Mouse (Mus musculus) limb, embryonic 12.5 days (tissue): Measurements from ENCODE around the gene Myrfl. TPM values are rescaled to one million over a fixed set of nuclear protein-coding genes. Genes with fewer than 3 reads are reported as not detected.

Experiments
- ATAC-seq: fragments of 200-750 bp; cut with Nextera tagmentation; 2 replicates; pipeline ENCODE4 v1.8.0; 2017; ENCODE audit warnings: low read depth, moderate TSS enrichment; ENCODE audit not compliant: insufficient number of reproducible peaks, insufficient read depth, low FRiP score, low TSS enrichment
- H3K27ac ChIP-seq: fragments of 300-500 bp; sonication (generic); 2 replicates; pipeline ENCODE4 v1.5.1; 2016; ENCODE audit warnings: mild to moderate bottlenecking, moderate library complexity
- H3K27me3 ChIP-seq: fragments of 300-500 bp; sonication (generic); 2 replicates; pipeline ENCODE4 v1.6.1; 2016; ENCODE audit warnings: mild to moderate bottlenecking, moderate library complexity
- H3K36me3 ChIP-seq: fragments of 300-500 bp; sonication (generic); 2 replicates; pipeline ENCODE4 v1.6.1; 2016; ENCODE audit warnings: mild to moderate bottlenecking, moderate library complexity
- H3K4me1 ChIP-seq: fragments of 300-500 bp; sonication (generic); replicated peaks from 2 replicates; pipeline ENCODE4 v1.6.1; 2016
- H3K4me2 ChIP-seq: fragments of 300-500 bp; sonication (generic); 2 replicates; pipeline ENCODE4 v1.6.1; 2016; ENCODE audit warnings: mild to moderate bottlenecking, moderate library complexity
- H3K4me3 ChIP-seq: fragments of 300-500 bp; sonication (generic); replicated peaks from 2 replicates; pipeline ENCODE4 v1.5.1; 2016; ENCODE audit warnings: mild to moderate bottlenecking
- H3K9ac ChIP-seq: fragments of 300-500 bp; sonication (generic); replicated peaks from 2 replicates; pipeline ENCODE4 v1.6.1; 2016; ENCODE audit warnings: mild to moderate bottlenecking, moderate library complexity
- H3K9me3 ChIP-seq: fragments of 300-500 bp; sonication (generic); 2 replicates; pipeline ENCODE4 v1.6.1; 2016; ENCODE audit warnings: mild to moderate bottlenecking, moderate library complexity
- WGBS: fragments of 180-500 bp; shearing (Covaris S2); methylation state at CpG from one replicate; pipeline ENCODE4 v1.1.7; 2016; 5-methylcytosine and 5-hydroxymethylcytosine counted together
- polyA plus RNA-seq: library from polyadenylated mRNA; unstranded; fragments of >200 nt; fragmentation: Nextera tagmentation; extraction: Ambion mirVana; gene quantifications from 2 replicates; pipeline ENCODE4 v1.2.1, GENCODE M21; 2016

Gene Myrfl
- polyA plus RNA-seq, 1 experiment from 2014 or later = 0.10 TPM

GRCm38 (mm10) chr10:116874490-116874889, 22.2 kb downstream of the Myrfl start:
- ATAC-seq = no peak
- Histone ChIP-seq H3K4me1 (0 out of 2 replicates have a peak, but pooled peaks cover 3% of the 10 kb centered on the region), H3K9me3 (no peaks in the 10 kb centered on the region), H3K4me3 (no peak overlapping the region), H3K4me2 (no peak overlapping the region), H3K9ac (no peak overlapping the region), H3K36me3 (no peaks in the 10 kb centered on the region), H3K27me3 (no peaks in the 10 kb centered on the region), H3K27ac (no peak overlapping the region)
- WGBS = 84% methylated on average over 9 of the region's 9 CpGs

- no peaks in the 10 kb centered on the region for H3K36me3 ChIP-seq
- no peak overlapping the region for H3K4me3 ChIP-seq
- 0 out of 2 replicates have a peak overlapping the region, but pooled peaks have one; percentile 6 for H3K4me2 ChIP-seq
- ATAC-seq = no peak
- H3K9me3 ChIP-seq = no peaks in the 10 kb centered on the region
- no peak overlapping the region for H3K9ac ChIP-seq
- H3K27me3 ChIP-seq = no peaks in the 10 kb centered on the region
- H3K27ac ChIP-seq = no peak overlapping the region
- WGBS = 73% methylated on average over 14 of the region's 14 CpGs
- H3K4me1 ChIP-seq = 0 out of 2 replicates have a peak, but pooled peaks cover 3% of the 10 kb centered on the region
These were observed 24.7 kb downstream of the Myrfl start for GRCm38 (mm10) chr10:116872016-116872410.

DNA sequence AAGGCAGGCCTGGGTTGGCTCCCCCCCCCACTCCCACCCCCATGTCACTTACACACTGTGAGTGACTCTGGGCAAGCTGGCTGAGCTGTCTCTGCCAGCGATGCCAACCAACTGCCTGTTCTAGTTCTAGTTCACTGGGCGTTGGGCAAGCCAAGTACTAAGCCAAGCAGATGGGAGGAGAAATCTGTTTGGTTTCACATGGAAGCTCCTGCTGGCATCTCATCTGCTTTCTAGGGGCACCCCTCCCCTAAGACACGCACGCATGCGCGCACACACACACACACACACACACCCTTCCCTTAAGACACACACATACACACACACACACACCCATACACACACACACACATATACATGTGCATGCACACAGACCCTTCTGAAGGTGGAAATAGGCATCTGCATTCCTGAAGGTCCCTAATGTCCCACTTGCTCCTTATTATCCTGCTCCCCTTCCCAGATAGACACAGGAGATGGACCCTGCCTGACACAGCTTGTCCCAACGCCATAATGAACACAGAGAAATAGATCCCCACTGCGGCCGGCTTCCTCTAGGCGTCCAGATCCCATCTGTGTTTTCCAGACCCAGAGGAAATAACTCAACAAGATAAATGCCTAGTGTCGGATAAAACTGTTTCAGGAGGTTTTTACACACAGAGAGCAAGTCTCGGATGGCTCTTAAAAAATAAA, 25.2 kb downstream of the Myrfl start:
- H3K4me2 ChIP-seq = no peak overlapping the region
- H3K27me3 ChIP-seq = no peaks in the 10 kb centered on the region; the same call in 1 of the 2 replicates
- WGBS = 73% methylated on average over 12 of the region's 12 CpGs
- no peaks in the 10 kb centered on the region for H3K9me3 ChIP-seq
- no peak overlapping the region for H3K27ac ChIP-seq
- no peak for ATAC-seq
- no peaks in the 10 kb centered on the region for H3K36me3 ChIP-seq
- H3K4me3 ChIP-seq = no peak overlapping the region
- no peak overlapping the region for H3K9ac ChIP-seq
- 0 out of 2 replicates have a peak, but pooled peaks cover 3% of the 10 kb centered on the region for H3K4me1 ChIP-seq

DNA sequence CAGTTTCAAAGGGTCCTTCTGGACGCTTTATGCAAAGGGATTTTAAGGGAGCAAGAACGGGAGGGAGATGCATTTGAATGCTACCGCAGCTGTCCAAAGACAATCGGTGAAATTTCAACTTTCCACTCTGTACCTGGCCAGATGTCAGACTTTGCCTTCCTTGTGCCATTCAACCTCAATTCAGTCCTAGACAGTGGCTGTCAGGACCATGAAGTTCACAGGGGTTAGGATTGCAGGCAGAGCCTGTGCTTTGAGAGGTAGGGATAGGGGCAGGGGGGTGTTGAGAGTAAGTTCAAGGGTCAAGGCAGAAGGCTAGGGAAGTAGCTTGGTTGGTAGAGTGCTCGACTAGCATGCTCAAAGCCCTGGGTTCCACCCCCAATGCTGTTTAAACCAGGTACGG, 25.9 kb downstream of the Myrfl start:
- Histone ChIP-seq H3K27ac (no peak overlapping the region), H3K9ac (no peak overlapping the region), H3K4me1 (0 out of 2 replicates have a peak, but pooled peaks cover 3% of the 10 kb centered on the region), H3K4me2 (no peak overlapping the region), H3K36me3 (no peaks in the 10 kb centered on the region), H3K9me3 (no peaks in the 10 kb centered on the region), H3K4me3 (no peak overlapping the region), H3K27me3 (no peaks in the 10 kb centered on the region; the same call in 1 of the 2 replicates)
- 79% methylated on average over 6 of the region's 6 CpGs for WGBS
- no peak for ATAC-seq

DNA sequence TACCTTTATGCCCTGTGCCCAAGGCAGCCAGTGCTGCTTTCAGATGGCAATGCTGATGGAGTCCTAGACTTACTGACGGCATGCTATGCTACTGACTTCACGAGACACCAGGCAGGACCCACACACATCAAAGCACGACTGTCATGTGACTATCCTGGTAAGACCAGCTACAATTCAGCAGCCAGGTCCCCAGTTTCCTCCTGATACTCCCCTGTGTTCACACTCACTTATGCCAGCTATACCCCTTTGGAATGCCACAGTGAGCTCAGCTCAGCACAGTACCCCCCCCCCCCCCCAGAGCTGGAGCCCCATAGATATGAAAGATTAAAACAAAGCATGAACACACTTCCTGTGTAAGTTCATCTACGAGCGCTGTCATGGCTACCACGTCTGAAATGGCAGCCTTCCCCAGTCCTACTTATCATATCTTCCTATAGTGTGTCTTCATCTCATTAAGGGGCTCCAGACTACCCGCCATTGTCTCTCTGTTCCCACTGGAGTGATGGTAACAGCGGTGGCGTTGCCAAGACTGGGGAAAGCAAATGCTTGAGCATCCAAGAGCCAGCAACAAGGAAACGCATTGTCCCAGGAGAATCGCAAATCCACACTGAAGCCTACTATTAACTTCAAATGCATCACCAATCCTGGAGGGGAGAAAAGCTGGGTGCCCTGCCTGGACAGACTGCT, 43.4 kb downstream of the Myrfl start:
- Histone ChIP-seq H3K27me3 (0 out of 2 replicates have a peak, but pooled peaks cover 5% of the 10 kb centered on the region), H3K9me3 (no peaks in the 10 kb centered on the region), H3K27ac (no peak overlapping the region), H3K9ac (no peak overlapping the region), H3K4me3 (no peak overlapping the region), H3K4me1 (peaks cover 9% of the 10 kb centered on the region), H3K36me3 (no peaks in the 10 kb centered on the region), H3K4me2 (no peak overlapping the region)
- ATAC-seq = no peak
- 84% methylated on average over 11 of the region's 11 CpGs for WGBS

GRCm38 (mm10) chr10:116848749-116849473, 47.8 kb downstream of the Myrfl start:
- 0 out of 2 replicates have a peak, but pooled peaks cover 5% of the 10 kb centered on the region for H3K27me3 ChIP-seq
- no peaks in the 10 kb centered on the region for H3K36me3 ChIP-seq
- 22% methylated on average over 22 of the region's 22 CpGs for WGBS
- H3K4me1 ChIP-seq = peaks cover 12% of the 10 kb centered on the region
- peak; percentile 47; the same call in 1 of the 2 replicates for ATAC-seq
- H3K9ac ChIP-seq = no peak overlapping the region
- peak overlapping the region; percentile 18; the same call in 1 of the 2 replicates for H3K4me3 ChIP-seq
- no peak overlapping the region for H3K27ac ChIP-seq
- no peaks in the 10 kb centered on the region for H3K9me3 ChIP-seq
- peak overlapping the region; percentile 48 for H3K4me2 ChIP-seq

DNA sequence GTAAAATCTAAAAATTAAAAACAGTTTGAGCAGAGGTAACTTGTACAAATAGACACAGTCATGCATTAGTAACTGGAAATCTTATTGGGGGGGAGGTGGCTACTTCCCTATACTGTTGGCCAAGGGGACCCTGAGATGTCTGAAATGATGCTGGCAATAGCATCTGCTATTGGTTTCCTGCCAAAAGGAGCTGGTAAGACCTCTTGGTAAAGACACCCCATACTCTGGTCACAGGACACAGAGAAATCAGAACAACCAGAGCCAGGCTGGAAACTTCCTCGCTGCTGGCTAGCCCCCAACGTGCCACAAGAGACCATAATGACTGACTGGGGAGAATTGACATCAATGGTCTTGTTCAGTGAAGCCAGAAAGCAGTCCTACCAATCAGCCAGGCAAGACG, 55.2 kb downstream of the Myrfl start:
- H3K4me1 ChIP-seq = 0 out of 2 replicates have a peak, but pooled peaks cover 4% of the 10 kb centered on the region
- WGBS = 79% methylated on average over 3 of the region's 3 CpGs
- no peak for ATAC-seq

DNA sequence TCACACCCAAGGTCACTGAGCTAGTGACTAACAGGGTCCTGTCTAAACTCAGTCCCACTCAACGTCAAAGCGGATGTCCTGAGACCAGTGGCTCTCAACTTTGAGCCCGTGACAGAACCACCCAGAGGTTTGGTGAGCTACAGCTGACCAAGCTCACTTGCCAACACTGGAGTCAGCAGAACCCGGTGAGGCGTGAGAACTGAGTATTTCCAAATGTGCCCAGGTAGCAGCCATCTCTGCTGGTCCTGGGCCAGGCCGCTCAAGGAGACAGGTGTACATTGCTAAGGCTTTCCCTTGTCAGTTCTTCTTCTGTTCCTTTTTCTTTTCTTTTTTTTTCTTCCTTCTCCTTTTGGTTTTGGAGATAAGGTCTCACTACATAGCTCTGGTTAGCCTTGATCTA, 66.0 kb downstream of the Myrfl start:
- no peak overlapping the region for H3K27ac ChIP-seq
- no peak for ATAC-seq
- no peaks in the 10 kb centered on the region for H3K36me3 ChIP-seq
- H3K27me3 ChIP-seq = no peaks in the 10 kb centered on the region
- no peaks in the 10 kb centered on the region for H3K9me3 ChIP-seq
- no peak overlapping the region for H3K9ac ChIP-seq
- H3K4me1 ChIP-seq = peaks cover 16% of the 10 kb centered on the region
- H3K4me3 ChIP-seq = no peak overlapping the region
- 65% methylated on average over 6 of the region's 6 CpGs for WGBS
- no peak overlapping the region for H3K4me2 ChIP-seq

More for the DNA sequence above, 55.2 kb downstream of the Myrfl start:
- H3K9ac ChIP-seq = no peak overlapping the region
- H3K36me3 ChIP-seq = no peaks in the 10 kb centered on the region
- H3K27me3 ChIP-seq = no peaks in the 10 kb centered on the region
- no peak overlapping the region for H3K27ac ChIP-seq
- no peak overlapping the region for H3K4me3 ChIP-seq
- H3K9me3 ChIP-seq = no peaks in the 10 kb centered on the region
- H3K4me2 ChIP-seq = no peak overlapping the region

GRCm38 (mm10) chr10:116828099-116828498, 68.6 kb downstream of the Myrfl start:
- WGBS = 25% methylated on average over 4 of the region's 4 CpGs
- Histone ChIP-seq H3K4me2 (no peak overlapping the region), H3K27ac (peak overlapping the region; percentile 41; the same call in 1 of the 2 replicates), H3K27me3 (no peaks in the 10 kb centered on the region), H3K9ac (no peak overlapping the region), H3K9me3 (no peaks in the 10 kb centered on the region), H3K4me1 (peaks cover 16% of the 10 kb centered on the region), H3K4me3 (no peak overlapping the region), H3K36me3 (no peaks in the 10 kb centered on the region)
- peak; percentile 53 for ATAC-seq

DNA sequence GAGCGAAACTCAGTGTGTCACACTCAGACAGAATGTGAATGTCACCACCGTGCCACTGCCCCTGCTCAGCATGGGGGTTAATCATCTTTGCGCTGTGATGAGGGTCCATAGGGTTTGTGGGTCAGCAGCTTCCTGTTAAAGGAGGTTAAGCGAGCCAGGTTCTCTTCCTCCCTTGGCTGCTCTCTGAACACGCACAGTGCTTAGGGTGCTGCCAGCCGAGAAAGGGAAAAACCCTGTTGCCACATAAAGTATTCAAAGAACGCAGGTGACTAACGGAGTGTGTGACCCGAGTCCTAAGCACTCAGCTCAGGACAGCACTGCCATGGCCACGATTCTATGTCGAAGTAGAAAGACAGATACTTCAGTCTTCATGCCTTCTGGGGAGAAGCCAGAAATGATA, 69.4 kb downstream of the Myrfl start:
- no peak overlapping the region for H3K4me2 ChIP-seq
- H3K27me3 ChIP-seq = no peaks in the 10 kb centered on the region
- no peak for ATAC-seq
- H3K4me3 ChIP-seq = no peak overlapping the region
- no peaks in the 10 kb centered on the region for H3K9me3 ChIP-seq
- H3K27ac ChIP-seq = peak overlapping the region; percentile 2; the same call in 1 of the 2 replicates
- H3K36me3 ChIP-seq = no peaks in the 10 kb centered on the region
- H3K4me1 ChIP-seq = peaks cover 16% of the 10 kb centered on the region
- H3K9ac ChIP-seq = no peak overlapping the region
- whole genome bisulfite sequencing = 83% methylated on average over 11 of the region's 11 CpGs
